Mouse (Mus musculus) urinary bladder, postnatal 25 days (tissue): Measurements from ENCODE around the gene Cys1.
A peak's percentile ranks its signal among the peaks of the same experiment; 100 is the strongest.
"Not testable (repeated sequence)": the region's sequence is repeated elsewhere in the genome, so short reads cannot be mapped to it uniquely, and the experiment has no call there.

Source experiments
- DNase-seq: peaks from one replicate; pipeline ENCODE4 v3.0.0; 2022; ENCODE audit warnings: low spot score

The Cys1 gene

DNA sequence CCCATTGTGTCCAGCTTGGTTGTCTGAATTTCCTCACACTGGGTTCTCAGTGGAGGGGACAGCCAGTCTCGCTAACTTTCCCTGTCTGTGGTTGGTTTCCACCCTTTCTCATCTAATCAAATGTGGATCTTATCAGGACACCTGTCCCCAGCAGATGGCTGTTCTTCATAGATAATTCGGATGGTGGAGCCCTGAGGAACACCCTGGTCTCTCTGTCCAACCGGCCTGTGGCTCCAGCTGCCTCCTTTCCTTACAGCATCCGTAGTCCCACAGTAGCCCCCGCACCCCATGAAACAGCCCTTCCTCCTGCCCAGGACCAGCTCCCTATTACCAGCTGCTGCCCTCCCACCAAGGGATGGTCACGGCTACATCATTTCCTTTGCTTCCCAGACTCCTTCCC lies 35.7 kb downstream of the Cys1 start:
- DNase-seq = no peak

GRCm38 (mm10) chr12:24644125-24644571 lies 37.5 kb downstream of the Cys1 start:
- DNase-seq = no peak

DNA sequence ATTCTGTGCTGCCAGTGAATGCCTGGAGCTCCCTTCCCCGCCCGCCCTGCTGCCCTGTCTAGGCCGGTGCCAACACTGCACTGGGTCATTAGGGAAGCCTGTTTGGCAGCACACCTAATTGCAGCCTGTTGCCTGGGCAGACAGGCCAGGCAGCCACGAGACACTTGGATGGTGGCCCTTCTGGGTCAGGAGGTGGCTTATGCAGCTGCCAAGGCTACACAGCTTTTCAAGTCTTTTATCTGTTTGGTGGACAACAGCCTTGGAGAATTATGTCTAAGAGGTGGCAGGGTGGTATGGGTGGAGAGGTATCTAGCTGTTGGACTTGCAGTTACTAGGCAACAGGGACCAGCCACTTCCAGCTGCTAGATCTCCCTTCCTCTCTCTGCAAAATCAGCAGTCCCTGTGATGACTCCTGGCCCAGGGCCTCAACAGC lies 39.2 kb downstream of the Cys1 start:
- DNase-seq = peak; percentile 38

- not testable (repeated sequence) for DNase-seq
These were observed 42.8 kb downstream of the Cys1 start for GRCm38 (mm10) chr12:24638787-24639186.

GRCm38 (mm10) chr12:24634648-24635047 lies 47.0 kb downstream of the Cys1 start:
- DNase-seq = no peak

- DNase-seq = no peak
These were observed 47.4 kb downstream of the Cys1 start for GRCm38 (mm10) chr12:24634212-24634611.

GRCm38 (mm10) chr12:24633753-24634191 lies 47.8 kb downstream of the Cys1 start:
- DNase-seq = no peak

DNA sequence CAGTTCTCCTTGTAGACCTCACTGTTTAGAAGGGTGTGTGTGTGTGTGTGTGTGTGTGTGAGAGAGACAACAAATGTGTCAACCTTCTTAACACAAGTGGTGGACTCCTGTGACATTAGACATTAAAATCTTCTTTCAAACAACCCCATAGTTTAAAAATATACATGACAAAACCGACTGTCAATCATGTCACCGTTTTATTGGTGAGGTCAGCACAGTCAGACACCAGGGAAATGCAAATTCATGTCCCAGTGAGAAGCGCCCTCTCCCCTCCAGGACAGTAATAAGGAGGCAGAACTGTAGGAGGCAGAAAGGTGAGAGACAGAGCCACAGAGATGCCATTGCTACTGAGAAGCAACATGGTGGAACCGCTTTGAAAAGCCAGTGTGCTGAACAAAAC lies 49.2 kb downstream of the Cys1 start:
- DNase-seq = no peak

DNA sequence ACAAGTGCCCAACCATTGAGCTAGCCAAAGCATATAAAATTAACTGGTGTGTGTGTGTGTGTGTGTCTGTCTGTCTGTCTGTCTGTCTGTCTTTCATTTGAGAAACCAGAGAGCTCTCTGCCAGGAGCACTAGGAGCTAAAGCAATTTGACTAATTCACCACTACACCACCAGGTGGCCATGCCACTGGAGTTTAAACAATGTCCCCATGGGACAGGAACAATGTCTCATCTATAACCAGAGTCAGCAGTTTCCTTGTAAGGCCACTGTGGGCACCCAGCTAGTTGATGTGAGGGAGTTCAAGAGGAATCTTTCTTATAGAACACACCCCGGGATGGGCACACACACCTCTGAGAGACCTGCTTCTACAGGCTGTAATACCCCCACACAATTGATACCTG lies 51.4 kb downstream of the Cys1 start:
- DNase-seq = no peak

DNA sequence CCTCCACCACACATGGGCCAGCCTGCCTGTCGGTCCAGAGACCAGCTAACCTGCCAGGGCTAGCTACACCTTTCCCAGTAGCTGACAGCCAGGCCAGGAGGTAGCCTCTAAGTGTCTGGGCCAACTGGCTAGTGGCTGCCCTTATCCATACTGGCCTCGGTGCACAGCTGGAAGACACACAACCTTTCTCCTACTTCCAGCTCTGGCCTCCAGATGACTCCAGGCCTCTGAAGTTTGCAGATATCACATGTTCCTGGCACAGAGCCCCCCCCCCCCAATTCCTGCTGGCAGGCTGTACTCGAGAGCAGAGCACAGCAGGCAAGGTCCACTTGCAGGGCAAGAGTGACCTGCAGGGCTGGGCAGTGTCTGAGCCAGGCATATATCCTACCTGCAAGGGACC lies 54.4 kb downstream of the Cys1 start:
- no peak for DNase-seq

- DNase-seq = no peak
These were observed 55.2 kb downstream of the Cys1 start for GRCm38 (mm10) chr12:24626401-24626800.

GRCm38 (mm10) chr12:24623486-24624251 lies 57.9 kb downstream of the Cys1 start:
- DNase-seq = no peak

GRCm38 (mm10) chr12:24619436-24619835 lies 62.2 kb downstream of the Cys1 start:
- DNase-seq = no peak
